Mouse (Mus musculus): ENCODE measurements around the gene Defb38.

Gene Defb38

DNA sequence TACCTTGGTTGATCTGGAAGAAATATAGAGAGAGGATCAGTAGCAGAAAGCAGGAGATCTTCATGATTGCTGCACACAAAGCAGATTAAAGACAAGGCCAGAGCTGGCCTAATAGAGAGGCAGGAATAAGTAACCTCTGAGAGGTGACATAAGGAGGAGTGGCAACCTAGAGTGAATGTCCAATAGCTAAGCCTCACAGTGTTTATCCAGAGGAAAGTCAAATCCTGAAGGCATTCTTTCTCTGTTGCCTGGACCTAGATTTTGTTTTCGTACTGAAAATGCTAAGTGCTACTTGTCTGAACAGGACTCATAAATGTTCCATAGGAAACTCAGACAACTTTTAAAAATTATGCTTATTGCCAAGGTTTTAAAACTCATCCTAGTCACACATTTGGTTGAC lies at the start of gene Defb38:
Defb38 (minus strand) TSS at position 101 of the 400 bp plus-strand sequence.
- no peak for DNase-seq

DNA sequence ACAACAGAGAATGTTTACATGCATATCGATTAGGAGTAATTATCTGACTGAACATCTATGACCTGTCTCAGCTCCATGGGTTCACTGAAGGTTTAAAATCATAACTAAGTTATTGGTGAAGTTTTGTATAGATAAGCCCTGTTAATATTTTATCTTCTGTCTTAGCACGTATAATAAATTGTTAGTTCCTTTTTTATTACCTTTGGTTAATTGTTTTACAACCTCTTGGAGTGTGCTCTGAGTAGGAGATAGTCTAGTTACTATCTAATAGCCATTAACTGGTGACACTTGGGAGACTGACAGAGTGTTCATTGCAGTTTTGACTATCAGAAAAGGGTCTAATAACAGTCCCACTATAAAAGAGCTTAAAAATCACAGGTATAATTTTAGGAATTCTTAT lies 39.6 kb upstream of the Defb38 start:
- no peak for DNase-seq

DNA sequence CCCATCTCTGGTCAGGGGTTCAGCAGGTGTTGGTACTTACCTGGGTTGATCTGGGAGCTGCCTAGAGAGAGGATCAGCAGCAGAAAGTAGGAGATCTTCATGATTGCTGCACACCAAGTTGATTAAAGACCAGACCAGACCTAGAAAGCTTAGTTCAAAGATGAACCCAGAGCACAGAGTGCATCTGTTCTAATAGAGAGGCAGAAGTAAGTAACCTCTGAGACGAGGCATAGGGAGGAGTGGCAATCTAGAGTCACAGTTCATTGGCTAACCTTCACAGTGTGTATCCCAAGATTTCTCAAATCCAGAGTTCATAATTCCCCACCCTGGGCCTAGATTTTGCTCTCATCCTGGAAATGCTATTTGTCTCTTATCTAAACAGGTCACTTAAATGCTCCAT lies 38.3 kb upstream of the Defb38 start, which contains the start of gene Defb39:
Defb39 (minus strand) TSS at position 101 of the 400 bp plus-strand sequence.
- no peak for DNase-seq

DNA sequence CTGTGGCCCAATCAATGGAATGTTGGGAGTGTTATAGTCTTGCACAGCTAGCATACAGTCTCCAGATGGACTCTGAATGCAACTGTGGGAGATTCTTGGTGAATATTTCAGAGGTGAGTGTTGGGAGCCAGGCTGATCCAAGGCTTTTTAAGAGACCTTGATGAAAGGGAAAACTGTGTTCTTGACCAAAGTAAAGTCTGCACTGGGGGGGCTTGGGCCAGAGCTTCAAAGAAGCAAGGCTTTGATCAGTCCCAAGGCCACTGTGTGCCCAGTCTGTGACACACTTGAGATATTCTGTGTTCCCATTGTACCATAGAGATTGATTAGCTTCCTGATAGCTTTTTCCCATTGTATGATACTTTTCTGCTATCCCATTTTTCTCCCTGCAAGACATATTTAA lies 36.5 kb upstream of the Defb38 start:
- DNase-seq, result no peak

DNA sequence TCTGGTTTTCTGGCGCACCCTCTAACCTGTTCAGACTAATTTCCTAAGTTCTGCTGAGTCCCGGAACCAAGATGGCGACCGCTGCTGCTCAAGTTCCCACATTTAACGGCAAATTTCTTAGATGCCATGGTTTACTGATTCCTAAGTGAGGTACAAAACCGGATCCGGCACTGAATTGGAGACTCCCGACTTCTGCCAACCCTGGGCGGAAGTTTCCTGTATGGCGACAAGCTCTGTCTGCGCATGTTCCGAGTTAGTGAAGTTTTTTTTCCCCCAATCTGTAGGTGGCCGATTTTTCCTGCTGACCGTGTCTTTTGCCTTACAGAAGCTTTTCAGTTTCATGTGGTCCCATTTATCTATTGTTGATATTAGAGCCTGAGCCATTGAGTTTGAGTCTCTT lies 18.9 kb upstream of the Defb38 start:
- DNase-seq, result no peak
